Mouse (Mus musculus): ENCODE measurements around the gene Rab31. TPM values are rescaled to one million over a fixed set of nuclear protein-coding genes. Genes with fewer than 3 reads are reported as not detected.

The Rab31 gene
- 3.1 TPM for polyA plus RNA-seq (2017; shearing (Covaris generic))

DNA sequence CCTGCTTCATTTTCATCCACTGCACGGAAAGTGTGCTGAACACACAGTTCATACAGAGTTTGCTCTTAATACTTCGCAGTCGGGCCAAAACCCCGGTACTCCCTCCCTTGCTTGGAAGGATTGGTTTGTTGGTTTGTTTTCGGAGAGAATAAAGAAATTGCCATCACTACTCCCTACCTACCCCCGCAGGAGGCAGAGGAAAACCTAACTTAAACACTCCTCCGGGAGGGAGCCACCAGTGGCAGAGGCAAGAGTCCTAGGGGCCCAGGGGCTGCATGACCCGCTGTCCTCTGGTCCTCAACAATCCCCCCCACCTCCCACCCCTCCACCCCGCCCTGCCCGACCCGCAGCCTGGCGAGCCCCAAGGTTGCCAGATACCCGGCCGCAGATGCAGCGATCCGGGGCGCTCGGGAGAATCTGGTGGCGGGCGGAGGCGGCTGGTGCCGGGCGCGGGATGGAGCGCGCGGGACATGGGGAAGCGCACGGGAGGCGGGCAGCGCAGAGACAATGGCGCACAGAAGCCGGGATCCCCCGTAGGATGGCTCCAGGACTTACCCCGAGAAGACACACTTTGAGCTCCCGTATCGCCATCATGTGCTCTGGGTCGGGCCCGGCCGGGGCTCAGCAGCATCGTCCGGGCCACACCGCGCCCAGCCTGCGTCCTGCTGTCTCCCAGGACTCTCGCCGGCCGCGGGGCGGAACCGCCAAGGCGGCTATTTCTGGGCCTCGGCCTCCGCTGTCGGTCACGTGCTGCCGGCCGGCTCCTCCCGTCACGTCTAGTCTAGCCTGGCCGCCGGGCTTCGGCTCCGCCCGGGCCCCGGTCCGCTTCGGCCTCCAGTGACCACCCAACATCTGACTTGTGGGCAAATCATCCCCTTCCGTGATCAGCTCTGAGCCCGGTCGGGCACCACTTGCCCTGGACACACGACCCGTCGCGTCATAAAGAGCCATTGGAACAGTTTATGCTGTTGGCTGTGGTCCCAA lies at the start of gene Rab31:
Rab31 (minus strand) TSS at position 802 of the 984 bp plus-strand sequence.

DNA sequence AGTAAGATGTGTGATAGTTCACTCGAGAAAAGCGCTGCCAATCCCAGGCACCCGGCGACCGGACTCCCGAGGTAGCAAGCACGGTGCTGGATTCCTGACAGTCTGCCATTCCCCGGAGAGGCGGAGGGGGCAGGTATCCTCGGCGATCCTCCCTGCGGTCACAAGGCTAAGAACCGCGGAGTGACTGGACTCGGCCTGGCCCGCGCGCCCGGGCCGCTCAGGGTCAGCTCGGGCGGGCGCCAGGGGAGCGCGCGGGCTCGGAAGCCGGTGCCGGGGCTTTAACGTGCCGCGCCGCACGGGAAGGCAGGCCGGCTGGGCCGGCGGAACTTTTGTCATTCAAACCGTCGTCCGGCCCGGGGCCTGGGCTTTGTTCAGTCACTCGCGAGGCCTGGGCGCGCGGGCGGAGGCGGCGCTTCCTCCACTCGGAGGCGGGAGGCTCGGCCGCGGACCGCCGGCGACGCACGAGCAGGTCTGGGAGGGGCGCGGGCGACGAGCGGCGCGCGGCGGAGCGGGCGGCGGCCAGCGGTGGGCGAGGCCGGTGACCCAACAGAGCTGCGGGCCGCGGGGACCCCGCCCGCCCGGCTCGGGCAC lies 10.1 kb upstream of the Rab31 start, which contains the start of gene Ppp4r1:
Ppp4r1 (plus strand) TSS at position 23 of the 591 bp plus-strand sequence.

DNA sequence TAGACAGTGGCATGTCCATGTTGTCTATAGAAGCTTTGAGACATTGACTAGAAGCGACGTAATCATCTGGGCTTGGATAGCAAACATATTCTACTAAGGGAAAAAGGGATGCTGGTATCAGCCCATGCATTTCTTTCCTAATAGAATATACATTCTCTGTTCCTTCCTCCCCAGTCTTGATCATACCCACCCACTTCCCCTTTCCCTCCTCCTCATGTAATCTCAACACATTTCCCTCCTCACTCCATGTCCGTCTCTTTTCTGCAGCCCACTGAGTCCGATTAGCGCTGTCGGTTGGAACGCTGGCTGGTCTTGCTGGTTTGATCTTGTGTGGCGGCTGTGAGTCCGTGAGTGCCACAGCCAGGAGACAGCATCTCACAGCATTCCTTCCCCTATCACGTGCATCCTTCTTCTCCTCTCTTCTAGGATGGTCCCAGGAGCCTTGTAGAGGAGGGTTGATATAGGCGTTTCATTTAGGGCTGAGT lies 130.8 kb downstream of the Rab31 start, which contains the start of gene Txndc2:
Txndc2 (minus strand) TSS at position 435 of the 485 bp plus-strand sequence.

DNA sequence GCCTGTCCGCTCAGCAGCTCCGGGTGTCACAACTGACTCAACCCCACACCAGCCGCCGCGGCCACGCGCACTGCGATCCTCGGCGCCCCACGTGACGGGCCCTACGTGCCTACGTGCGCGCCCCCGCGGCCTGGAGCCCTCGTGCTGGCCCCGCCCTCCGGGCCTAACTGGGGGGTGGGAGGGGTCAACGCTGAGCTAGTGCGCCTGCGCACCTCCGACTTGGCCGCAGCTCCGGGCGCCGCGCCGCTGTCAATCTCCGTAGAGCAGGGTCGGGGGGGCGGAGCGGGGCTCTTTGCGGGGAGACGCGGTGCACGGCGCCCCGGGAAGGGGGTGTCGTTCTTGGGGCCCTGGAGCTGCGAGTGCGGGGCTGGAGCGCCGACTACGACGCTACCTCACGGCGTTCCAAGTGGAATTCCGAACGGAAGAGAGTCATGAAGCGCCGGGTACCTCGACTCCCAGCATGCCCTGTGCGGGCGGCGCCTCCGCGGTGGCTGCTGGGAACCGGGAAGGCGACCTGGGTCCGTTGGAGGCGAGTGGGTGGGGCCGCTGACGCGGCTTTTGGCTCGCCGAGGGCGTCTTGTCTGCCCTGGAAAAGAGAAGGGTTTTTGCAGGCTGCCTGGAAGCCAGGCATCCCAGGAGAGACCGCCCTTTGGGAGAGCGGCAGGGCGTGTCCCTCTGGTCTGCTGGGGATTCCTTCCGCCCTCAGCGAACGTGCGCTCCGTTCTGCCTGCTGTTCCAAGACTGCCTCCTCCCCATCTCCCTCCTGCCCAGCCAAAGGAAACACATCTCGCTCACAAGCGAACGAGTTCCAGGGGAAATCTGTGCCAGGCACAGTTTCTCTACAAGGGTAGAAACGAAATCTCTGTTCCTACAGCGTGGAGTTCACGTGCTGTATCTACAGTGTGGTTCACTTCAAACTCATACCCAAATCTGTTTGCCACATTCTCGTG lies 158.8 kb downstream of the Rab31 start, which contains the start of gene Vapa:
Vapa (minus strand) TSS at position 93 of the 950 bp plus-strand sequence.

Other genes starting within 250 kb of the Rab31 start
- not detected for gene Tmem232, start 232.0 kb downstream of the Rab31 start, polyA plus RNA-seq (2017; shearing (Covaris generic))
- gene Vapa, start 159.2 kb downstream of the Rab31 start, polyA plus RNA-seq (2017; shearing (Covaris generic)), result 28.0 TPM
- not detected for gene Txndc2, start 130.6 kb downstream of the Rab31 start, polyA plus RNA-seq (2017; shearing (Covaris generic))
- 22.3 TPM for gene Ppp4r1, start 9.8 kb upstream of the Rab31 start, polyA plus RNA-seq (2017; shearing (Covaris generic))
- gene Ralbp1, start 113.0 kb upstream of the Rab31 start, polyA plus RNA-seq (2017; shearing (Covaris generic)), result 46.0 TPM
- gene Twsg1, start 178.5 kb upstream of the Rab31 start, polyA plus RNA-seq (2017; shearing (Covaris generic)), result 43.1 TPM

All from CD4-positive, CD25-positive, alpha-beta regulatory T cell, adult 9 weeks (primary cell).